Mouse (Mus musculus) fibroblast of lung, adult 2 months (primary cell): ENCODE measurements around the gene Thbs3.
"Not testable (repeated sequence)": the region's sequence is repeated elsewhere in the genome, so short reads cannot be mapped to it uniquely, and the experiment has no call there.

Experiments used
- DNase-seq: peaks from one replicate; pipeline ENCODE4 v3.0.0-alpha.2; 2011; ENCODE audit warnings: low read depth

Gene Thbs3

DNA sequence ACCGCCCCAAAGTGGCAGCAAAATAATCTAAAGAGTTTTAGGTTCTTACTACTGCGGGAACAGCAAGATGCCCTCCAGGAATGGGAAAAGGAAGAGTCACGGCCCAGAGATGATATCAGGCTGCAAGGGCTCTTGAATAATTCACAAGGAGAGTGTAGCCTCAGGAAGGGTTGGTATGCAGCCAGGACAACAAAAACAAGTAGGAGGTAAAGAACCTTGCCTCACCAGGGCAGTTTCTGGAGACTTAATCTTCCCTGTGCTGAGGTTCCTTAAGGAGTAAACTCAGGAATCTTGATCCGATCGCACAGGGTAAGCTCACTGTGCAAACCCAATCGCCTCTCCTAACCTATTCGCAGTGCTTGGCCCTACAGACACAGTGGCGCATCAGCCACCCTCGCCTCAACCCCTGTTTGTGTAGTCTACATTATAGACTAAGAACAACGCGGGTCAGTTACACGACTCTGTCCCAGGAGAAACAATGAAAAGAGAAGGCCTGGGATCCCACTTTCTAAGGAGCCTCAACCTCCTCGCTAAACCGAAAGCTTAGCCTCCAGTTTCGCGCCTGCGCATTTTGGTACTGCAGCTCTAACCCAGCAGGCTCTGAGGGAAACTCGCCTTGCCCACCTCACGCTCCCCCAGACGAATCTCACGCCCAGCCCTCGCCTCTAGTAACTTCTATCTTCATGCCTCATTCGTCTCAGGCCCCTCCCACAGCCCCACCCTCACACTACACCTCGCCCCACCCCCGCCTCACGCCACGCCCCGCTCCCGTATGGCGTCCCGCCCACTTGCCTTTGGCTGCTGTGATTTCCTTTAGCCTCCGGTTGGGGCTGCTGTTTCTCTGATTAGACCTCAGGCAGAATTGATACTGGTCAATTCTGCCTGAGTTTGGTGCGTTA lies 18.8 kb upstream of the Thbs3 start:
- DNase-seq = peak; percentile 74

GRCm38 (mm10) chr3:89199839-89200238 lies 15.1 kb upstream of the Thbs3 start:
- DNase-seq = no peak

DNA sequence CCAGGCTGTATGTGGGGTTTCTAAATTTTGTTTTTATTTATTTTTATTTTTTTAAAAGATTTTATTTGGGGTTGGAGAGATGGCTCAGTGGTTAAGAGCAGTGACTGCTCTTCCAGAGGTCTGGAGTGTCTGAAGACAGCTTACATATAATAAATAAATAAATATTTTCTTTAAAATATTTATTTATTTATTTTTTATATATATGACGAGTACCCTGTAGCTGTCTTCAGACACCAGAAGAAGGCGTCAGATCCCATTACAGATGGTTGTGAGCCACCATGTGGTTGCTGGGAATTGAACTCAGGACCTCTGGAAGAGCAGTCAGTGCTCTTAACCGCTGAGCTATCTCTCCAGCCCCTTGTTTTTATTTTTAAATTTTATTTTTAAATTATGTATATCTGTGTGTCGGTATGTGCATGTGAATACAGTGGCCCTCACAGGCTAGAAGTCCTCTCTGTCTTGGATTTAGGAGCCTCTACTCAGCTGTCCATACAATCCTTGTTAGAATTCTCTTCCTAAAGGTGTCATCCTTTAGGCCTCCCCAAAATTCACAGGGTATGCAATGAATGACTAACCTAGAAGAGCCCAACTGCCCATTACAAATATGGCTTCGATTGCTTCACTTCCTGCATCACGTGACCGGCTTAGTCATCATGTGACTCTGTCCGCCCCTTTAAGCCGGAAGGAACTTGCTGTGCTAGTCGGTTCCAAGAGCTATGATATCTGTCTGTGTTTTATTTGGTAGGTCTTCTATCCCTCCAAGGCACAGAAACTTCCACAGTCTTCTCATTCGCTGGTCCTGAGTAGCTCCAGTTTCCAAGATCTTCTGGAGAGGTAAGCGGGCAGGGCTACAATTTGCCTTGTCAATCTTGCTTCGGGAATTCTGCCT lies 12.5 kb upstream of the Thbs3 start, which contains the start of gene Gba:
TSS of gene Gba (plus strand) at position 676 of the 889 bp plus-strand sequence.
- DNase-seq = peak; percentile 90

- DNase-seq = no peak
Observed at GRCm38 (mm10) chr3:89203142-89203514, 11.9 kb upstream of the Thbs3 start.

GRCm38 (mm10) chr3:89206079-89206478 lies 8.9 kb upstream of the Thbs3 start:
- DNase-seq = no peak

- DNase-seq = no peak
Observed at GRCm38 (mm10) chr3:89206695-89207094, 8.3 kb upstream of the Thbs3 start.

DNA sequence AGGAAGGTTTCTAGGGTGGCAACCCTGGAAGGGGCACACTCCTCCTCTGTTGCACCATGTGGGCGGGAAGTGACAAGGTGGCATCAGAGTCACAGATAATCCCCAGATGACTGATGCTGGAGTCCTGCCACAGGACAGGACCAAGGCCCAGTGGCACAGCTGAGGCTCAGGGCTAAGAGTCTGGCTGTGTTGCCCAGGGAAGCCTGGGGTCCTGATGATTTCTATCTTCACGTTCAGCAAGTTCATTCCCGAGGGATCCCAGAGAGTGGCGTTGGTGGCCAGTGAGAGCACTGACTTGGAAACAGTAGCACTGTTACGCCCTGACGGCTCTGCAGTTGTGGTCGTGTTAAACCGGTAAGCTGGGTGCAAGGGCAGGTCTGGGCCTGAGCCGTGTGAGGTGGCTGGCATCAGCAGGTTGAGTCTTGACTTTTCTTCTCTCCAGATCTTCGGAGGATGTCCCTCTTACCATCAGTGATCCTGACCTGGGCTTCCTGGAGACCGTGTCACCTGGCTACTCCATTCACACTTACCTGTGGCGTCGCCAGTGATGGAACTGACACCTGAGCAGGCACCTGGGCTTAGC lies 6.8 kb upstream of the Thbs3 start:
- DNase-seq = no peak

DNA sequence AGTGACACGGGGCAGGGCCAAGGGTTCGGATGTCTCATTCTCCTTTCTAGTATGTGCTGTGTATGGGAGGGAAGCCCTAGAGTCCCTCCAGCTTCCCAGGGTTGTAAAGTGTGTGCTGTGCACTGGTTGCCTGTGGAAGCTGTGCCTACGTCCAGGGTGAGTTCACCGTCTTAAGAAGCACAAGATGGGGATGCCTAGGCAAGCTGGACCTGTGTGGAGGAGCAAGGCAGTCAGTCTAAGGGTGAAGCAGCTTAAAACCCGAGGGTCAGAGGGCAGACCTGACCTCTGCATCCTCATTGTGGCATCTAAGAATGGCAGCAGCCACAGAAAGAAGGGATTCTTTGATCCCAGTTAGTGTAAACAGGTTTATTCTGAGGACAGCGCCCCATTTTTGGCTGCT lies 6.2 kb upstream of the Thbs3 start:
- DNase-seq = no peak

GRCm38 (mm10) chr3:89209731-89210130 lies 5.2 kb upstream of the Thbs3 start:
- no peak for DNase-seq

- DNase-seq = no peak
Observed at GRCm38 (mm10) chr3:89210162-89210561, 4.8 kb upstream of the Thbs3 start.

- DNase-seq = no peak
Observed at GRCm38 (mm10) chr3:89210731-89211130, 4.2 kb upstream of the Thbs3 start.

GRCm38 (mm10) chr3:89213803-89214530 lies 1.0 kb upstream of the Thbs3 start:
- peak; percentile 61 for DNase-seq

GRCm38 (mm10) chr3:89215853-89216252 lies 873 bp downstream of the Thbs3 start:
- DNase-seq = peak; percentile 61

- DNase-seq = not testable (repeated sequence)
Observed at GRCm38 (mm10) chr3:89216407-89216806, 1.4 kb downstream of the Thbs3 start.

DNA sequence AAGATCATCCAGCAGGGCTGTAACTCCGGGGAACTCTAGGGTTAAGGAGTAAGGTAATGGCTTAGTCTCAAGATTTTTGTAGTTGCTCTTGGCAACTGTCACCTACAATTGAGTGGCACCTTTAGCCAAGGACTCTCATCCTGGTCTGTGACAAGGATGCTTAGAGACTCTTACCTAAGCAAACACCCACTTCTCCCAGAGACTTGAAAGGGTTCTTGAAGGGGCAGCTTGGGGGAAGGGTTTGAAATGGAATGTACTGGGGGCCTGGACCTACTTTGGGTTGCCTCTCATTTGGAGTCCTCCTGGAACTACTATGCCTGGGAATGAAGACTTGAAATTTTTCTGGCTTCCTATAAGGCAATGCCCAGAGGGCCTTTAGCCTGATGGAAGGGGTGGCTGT lies 3.3 kb downstream of the Thbs3 start:
- DNase-seq = no peak

GRCm38 (mm10) chr3:89219546-89219945 lies 4.6 kb downstream of the Thbs3 start:
- DNase-seq = no peak

DNA sequence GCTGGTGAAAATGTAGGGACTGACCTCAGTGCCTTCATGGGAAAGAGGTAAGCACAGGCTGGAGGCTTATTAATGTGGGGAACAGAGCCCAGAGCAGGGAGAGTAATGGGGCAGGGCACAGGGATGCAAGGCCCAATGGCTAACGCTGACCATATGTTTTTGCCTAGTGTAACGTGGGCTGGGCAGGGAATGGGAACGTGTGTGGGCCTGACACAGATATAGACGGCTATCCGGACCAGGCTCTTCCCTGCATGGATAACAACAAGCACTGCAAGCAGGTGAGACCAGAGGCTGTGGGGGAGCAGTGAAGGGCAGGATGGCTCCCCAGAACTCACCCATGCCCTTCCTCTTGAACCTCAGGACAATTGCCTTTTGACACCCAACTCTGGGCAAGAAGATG lies 6.2 kb downstream of the Thbs3 start:
- DNase-seq = no peak

- no peak for DNase-seq
Observed at GRCm38 (mm10) chr3:89224796-89225195, 9.8 kb downstream of the Thbs3 start.

DNA sequence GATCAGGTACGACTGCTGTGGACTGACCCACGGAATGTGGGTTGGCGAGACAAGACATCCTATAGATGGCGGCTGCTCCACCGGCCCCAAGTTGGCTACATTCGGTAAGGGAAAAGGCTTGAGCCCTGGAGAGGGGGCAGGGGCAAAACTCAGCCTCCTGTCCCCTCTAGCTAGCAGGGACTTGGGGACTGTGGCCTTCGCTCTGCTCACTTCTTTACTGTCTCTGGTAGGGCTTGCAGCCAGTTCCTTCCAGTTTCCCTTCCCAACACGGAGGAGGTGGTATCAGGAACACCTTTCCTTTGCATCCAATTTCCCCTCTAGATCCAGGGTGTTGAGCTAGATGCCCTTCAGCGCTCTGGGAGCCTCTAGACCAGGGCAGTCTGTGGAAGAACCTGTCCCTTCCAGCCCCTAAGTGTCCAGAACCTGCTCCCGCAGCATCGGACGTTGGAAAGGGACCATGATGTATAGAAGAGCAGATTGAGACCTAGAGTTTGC lies 10.4 kb downstream of the Thbs3 start:
- no peak for DNase-seq

- no peak for DNase-seq
Observed at GRCm38 (mm10) chr3:89225918-89226317, 10.9 kb downstream of the Thbs3 start.

- DNase-seq = no peak
Observed at GRCm38 (mm10) chr3:89226361-89226760, 11.4 kb downstream of the Thbs3 start.

DNA sequence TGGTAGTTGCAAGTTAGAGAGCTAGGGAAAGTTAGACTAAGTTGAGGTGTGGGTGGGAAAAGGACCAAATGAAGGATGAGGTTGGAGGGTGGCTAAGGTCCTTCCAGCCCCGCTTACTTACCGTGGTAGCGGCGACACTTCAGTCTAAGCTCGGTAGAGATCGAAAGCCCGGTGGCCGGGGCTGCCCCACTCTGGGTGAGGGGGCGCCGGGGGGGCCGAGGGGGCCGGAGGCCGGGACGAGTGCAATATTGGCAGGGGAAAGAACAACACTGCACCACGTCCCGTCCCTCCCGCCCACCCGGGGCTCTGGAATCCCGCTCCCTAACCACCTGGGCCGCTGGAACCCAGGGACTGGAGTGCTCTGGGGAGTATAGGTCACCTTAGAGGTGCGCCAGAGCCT lies 11.9 kb downstream of the Thbs3 start, which contains the start of gene Mtx1:
TSS of gene Mtx1 (minus strand) at position 189 of the 400 bp plus-strand sequence.
- no peak for DNase-seq
